Mouse (Mus musculus) gastrocnemius, postnatal 10 days (tissue): ENCODE data around the gene Lrtm2. TPM values are rescaled to one million over a fixed set of nuclear protein-coding genes. Genes with fewer than 3 reads are reported as not detected.
A peak's percentile ranks its signal among the peaks of the same experiment; 100 is the strongest.

ENCODE experiments used
- DNase-seq: peaks from one replicate; pipeline ENCODE4 v3.0.0; 2021; ENCODE audit warnings: mixed read lengths
- total RNA-seq, 2 experiments: library from RNA; stranded (reverse); gene quantifications; 2 replicates each; pipeline ENCODE4 v1.2.3; 2021

The Lrtm2 gene
- total RNA-seq, 2 experiments from 2014 or later, result 0.16 to 0.31 TPM

DNA sequence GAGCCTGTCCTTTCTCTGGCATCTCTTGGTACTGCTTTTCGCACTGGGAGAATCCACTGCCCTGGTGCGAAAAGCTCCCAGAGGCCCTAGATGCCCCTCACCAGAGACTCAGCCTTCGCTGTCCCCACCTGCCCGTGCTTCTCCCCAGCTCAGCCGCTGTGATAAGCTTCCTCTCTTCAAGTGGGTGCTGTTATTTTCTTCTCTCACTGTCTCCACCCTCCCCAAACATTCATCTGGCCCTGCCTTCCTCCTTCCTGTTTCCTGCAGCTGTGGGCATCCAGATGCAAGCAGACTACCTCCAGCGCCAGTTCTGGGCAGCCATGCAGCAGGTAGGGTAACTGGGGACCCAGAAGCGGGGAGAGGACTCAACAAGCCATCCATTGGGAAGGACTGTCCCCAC lies 5.6 kb upstream of the Lrtm2 start:
- DNase-seq, result no peak

DNA sequence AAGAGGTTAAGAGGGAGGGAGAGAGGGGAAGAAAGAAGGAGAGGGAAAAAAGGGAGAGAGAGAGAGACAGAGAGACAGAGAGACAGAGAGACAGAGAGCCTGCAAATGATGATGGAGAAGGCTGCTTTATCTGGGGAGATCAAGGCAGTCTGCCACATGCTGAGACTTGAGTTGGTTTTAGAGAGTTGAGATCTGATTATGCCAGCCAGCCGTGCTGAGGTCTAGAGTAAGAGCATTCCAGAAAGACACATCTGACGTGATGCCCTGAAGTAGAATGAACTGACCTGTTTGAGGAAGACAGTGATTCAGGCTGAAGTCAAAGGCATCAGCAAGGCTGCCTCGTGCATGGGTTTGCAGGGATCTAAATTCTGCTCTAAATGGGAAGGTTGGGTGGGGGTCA lies 3.3 kb upstream of the Lrtm2 start:
- no peak for DNase-seq

DNA sequence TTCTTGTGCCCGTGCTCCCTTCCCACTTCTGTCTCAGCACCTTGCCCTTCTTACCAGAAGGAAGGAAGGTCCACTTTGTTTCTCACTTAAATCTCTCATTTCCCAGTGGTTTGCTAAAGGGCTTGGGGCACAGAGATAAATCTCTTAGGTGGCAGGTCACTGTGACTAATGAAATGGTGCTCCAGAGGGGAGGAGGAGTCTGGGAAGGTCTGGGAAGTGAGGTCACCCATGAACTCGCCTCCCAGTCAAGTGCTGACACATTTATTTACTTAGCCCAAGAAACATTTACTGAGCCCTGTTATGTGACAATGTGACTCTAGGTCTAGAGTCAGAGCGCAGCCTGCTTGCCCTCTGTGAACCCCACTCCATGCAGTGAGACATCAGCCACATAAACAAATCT lies 2.6 kb upstream of the Lrtm2 start:
- no peak for DNase-seq

DNA sequence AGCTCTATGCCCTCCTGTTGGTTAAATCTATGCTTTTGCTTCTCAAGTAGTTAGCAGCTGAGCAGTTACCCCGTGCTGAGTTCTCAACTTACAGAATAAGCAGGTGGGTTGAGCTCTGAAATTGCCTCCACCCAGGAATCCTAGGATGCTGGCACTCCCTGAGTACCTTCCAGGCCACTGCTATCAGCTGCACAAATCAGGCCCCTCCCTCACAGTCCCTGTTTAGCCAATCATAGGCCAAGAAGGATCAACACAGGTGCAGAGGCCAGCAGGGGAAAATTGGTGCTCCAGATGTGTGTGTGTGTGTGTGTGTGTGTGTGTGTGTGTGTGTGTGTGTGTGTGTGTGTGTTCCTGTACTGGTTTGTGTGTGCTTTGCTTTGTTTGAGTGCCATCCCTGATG lies 1.5 kb upstream of the Lrtm2 start:
- no peak for DNase-seq

DNA sequence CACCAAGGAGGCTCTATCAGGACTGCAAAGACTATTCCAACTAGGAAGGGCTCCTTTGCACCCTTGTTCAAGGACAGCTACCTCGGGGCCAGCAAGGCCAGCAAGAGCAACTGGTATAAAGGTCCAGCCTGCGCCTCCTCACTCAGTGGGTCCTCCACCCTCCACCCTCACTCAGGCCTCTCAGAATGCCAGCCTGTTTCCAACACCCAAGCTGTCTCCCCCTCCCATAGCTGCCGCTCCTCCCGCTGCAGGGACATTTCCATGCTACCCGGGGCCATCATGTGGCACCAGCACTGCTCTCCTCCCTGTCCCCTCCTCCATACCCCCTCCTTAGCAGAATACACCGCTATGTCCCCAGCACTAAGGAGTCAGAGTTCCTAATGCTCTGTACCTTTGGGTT lies 630 bp downstream of the Lrtm2 start:
- no peak for DNase-seq

DNA sequence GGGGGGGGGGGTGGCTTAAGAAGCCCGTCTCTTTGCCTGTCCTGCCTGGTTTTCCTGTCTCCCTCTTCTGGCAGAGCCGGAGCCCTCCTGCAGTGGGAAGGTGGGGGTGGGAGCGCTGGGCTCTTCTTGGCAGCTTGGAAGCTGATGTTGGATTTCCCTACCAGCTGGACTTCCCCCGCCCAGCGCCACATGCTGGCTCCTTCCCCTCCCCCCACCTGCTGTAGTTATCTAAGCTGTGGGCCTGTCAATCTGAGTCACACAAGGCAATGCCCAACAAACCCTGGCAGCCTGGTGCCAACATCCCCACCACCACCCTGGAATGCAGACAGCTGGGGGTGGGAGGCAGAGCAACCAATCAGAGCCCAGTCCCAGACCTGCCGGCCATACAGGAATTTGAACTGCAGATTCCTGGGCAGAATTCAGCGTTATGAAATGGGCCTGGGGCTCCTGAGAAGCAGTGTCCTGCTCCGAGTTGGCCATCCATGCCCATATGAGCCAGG lies 1.3 kb downstream of the Lrtm2 start:
- DNase-seq, result peak; percentile 29

DNA sequence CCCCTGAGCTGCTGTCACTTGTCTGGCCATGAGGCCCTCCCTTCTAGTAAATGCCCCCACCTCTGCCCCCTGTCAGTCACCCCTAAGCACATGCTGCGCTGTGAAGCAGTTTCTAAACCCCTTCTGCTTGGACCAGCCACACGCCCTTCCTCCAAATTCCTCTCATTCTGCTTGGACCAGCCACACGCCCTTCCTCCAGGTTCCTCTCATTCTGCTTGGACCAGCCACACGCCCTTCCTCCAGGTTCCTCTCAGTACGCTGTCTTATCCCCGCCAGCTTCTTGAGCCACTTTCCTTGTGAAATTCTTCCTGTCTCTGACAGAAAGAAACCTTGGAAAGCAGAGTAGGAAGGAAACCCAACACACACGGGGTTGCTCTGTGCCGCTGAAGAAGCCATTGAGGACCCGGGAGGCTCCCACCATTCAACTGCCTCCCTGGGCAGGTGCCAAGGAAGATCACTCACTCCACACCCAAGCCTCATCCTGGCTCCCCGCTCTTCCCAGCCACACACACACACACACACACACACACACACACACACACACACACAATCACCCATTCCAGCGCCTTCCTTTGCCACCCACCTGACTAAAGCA lies 1.9 kb downstream of the Lrtm2 start:
- no peak for DNase-seq

DNA sequence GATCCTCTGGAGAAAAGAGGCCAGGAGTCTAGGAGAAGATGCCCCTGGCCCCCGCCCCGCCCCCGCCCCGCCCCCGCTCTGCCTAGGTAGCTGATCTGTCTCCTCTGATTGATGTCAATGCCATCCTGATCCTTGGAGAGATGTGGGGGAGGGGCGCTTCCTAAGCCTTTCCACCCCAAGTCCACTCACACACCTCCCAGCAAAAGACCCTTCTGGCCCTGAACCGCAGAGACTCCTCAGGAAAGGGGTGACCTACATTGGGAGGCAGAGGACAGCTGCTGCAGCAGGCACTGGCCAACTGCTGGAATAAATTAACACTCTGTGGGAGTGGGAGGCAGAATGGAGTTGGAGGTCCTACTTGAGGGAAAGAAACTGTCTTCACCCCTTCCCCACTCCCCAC lies 4.0 kb downstream of the Lrtm2 start:
- no peak for DNase-seq

DNA sequence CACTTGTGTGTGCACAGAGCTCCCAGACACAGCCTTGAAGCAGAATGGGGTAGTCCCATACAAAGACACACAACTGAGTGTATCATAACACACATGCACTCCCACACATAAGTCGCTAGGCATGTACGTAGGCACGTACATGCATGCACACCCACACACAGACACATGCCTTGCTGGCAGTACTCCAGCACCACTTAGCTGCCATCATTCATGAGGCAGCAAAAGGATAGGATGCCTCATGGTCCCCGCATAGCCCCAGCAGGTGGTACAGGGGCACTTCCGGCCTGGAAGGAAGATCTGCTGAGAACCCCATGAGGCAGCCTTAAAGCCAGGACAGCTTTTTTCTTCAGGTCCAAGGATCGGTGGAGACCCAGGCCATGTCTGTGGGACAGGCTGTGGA lies 4.6 kb downstream of the Lrtm2 start:
- DNase-seq, result no peak

DNA sequence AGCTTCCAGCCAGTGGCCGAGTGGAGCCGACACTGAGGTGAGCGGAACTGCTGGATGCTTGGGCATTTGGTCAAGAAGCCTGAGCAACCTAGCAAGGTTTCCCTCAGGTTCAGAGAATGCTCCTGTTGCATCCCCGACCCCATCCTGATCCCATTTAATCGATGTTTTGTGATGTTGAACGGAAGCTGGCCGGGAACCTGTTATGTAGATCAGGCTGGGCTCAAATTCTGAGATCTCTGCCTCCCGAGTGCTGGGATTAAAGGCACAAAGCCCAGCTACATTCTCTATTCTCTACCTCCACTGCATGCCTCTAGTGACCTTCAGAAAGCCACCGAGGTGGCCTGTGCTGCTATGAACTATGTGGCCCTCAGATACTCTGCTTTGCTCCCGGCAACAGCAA lies 5.8 kb downstream of the Lrtm2 start:
- DNase-seq, result no peak

DNA sequence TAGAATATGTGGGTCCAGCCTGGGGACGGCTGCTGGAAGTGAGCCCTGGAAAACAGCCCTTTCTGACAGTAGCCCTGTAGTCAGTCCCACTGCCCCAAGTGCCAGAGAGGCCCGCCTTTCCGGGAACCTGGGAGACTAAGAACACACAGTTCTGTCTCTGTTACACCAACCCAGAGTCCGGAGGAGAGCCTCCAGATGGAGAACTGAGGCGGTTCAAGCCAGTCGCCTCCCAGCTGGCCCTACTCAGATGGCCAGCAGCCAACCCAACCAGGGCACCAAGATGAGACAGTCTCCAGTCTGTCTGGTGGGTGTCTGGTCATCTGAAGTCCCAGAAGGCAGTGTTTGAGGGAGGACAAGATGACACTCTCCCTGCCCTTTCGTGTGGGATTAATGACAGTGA lies 8.8 kb downstream of the Lrtm2 start:
- no peak for DNase-seq

DNA sequence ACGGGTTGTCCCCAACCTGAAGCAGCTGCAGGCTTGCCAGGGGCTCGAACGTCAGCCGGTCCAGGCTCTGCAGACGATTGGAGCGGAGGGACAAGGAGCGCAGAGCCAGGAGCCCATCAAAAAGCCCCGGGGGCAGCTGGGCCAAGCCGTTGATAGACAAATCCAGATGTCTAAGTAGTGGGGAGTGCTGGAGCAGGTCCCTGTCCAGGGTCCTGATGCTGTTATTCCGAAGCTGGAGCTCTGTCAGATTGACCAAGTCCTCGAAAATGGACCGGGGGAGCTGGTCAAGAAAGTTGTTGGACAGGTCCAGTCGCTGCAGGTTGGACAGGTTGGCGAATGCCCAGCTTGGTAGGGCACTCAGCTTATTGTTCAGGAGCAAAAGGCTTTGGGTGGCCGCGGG lies 10.1 kb downstream of the Lrtm2 start:
- peak; percentile 50 for DNase-seq

DNA sequence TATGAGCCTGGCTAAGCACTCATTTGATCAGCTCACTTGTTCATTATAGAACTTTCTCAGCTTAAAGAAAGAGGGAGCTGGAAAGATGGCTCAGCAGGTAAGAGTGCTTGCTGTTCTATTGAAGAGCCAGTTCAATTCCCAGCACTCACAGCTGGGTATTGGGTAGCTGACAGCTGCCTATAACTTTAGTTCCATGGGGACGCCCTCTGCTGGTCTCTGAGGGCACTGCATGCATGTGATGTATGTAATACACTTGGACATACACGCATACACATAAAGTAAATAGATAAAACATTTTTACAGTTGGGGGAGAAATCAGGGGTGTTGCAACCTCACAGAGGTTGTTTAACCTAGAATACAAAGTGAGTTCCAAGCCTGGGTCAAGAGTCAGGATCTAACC lies 11.2 kb downstream of the Lrtm2 start:
- no peak for DNase-seq

DNA sequence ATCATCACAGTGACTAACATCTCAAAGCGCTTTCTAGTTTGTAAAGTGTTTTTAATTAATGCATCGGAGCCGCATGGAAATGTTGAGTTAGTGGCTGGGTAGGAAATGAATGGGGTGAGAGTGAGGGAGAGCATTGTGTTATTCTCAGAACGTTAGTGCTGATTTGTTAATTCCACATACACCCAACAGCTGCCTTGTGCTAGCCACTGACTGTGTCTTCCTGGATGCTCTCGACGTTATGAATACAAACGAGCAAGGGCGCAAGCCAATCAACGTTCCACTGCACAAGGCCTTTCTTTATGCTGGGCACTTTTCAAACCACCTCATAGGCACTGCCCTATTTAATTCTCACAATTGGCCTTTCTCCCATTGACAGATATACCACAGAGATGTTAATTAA lies 11.8 kb downstream of the Lrtm2 start:
- DNase-seq, result no peak

DNA sequence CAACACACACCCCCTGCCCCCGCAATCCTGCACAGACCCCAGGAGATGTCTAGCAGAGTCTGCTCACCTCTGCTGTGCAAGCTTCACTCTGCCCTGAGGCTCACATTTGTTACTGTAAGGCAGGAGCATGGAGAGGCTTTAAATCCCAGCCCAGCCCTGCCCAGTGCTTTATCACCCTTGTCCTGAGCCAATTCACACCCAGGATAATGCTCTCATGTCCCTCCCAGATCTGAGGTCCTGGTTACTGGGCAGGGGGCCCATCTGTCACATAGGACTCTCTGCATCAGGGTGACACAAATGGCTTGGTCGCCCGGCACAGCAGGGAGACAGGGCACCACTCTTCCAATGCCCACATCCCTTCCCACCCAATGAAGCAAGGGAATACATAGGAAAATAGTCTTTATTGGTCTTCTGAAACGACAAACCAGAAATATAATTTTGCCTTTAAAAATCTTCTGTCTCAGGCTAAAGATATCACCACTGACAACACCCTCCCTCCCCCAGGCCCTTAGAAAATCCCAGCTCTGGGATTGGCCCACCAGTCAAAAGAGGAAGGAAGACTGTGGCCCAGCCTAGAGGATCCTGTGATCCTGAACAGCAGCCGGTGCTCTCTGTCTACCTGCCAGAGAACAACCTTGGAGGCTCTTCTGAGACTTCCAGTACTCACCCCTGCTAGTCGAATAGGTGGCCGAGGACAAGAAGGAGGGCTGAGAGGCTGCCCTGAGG lies 15.7 kb downstream of the Lrtm2 start:
- no peak for DNase-seq

DNA sequence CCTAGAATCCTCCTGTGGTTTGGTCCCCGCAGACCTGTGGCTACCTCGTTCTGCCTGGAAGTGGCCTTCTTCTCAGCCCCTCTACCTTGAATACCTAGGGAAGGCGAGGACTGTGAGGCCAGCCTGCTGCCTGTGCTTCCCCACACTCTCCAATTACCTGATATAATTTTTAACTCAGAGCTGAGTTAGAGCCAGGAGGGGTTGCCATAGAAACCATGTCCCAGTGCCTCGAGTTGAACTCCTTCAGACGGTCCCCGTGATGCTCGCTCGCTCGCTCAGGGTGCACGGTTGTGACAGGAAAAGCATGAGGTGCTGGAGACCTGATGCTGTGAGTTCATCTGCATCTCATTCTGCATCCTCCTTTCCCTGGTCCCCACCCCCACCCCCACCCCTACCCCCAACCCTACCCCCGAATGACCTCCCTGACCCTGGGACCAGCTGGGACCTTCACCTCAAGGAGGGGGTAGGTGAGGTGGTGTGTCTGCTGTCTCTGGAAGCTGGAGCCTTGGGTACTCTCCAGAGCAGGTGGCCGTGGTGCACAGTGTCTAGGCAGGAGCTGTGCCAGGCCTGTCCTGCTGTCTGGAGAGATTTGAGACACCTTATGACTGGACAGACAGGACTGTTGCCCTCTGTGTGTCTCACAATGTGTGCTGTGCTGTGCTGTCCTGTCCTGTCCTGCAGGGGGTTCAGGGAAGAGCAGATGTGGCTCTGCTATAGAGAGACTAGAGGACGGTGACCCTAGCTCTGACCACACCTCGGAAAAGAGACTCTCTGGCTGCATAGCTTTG lies 16.8 kb downstream of the Lrtm2 start:
- DNase-seq, result no peak

DNA sequence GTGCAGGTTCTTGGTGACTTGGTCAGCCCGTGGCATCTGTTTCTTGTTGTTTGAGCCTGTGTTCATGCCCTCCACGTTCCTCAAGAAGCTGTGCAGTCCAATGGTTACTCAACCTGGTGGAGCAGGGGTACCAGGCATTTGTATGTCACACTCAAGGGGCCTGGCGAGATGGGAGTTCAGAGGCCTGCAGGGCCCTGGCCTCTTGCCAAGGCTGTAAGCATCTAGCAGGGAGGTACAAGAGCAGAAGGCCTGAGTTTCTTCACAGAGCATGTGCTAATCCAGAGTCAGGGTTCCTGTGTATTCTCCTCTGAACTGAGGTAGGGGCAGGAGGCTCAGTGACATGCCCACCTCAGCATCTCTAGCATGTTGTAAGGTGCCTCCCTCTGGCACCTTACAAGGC lies 17.5 kb downstream of the Lrtm2 start:
- DNase-seq, result no peak

DNA sequence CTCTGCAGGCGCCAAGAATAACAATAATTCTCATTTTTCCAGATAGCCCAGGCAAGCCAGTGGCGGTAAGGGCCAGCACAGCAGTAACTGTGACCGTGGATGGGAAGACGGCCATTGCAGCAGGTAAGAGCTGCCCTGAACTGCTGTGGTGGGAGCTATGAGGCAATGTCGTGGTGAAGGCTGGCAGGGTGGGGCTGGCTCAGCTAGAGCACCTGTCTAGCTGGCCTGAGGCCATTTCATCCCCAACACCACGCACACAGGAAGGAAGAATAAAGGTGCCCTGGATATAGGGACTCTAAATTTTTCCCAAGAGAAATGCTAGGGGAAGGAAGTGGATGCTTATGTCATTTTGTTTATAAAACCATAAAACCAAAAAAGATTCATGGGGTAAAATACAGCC lies 18.2 kb downstream of the Lrtm2 start:
- DNase-seq, result no peak

DNA sequence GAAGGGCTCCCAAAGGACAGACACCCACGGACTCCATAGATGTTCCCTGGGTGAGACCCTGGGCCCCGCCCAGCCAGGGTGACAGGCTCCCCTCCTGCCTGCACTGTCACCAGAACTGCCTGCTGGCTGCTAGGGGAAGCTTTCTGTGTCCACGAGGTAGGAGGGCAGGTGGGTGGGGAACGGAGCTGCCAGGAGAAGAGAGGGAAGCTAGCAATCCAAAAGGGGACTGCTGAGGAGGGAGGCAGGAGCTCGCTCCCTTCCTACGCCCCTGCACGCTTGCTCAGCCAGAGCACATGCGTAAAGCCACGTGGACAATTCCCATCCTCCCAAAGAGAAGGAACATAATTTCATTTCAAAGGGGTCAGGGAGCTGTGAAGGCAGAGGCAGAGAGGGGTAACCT lies 20.4 kb downstream of the Lrtm2 start:
- DNase-seq, result no peak

DNA sequence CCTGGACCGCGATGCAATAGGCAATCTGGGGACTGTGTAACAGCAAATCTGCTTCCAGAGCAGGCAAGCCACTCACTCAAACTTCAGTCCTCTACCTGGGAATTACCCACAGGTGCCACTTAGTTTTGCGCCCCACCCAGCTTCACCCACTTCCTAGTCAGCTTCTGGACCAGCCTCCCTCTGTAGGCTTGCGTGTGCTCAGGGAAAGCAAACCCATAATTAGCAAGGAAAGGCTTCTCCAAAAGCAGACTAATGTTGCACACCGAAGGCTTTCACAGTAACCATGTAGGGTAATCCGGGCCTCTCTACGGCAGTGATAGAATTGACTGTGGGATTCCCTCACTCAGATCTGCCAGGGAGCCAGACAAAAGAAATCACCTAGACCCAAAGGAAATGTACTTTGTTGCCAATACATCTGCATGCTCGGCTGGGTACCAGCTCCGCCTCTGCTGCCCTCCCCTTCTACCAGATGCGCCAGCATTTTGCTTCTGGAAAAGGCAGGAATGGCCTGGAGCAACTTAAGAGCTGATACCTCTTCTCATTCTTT lies 22.6 kb downstream of the Lrtm2 start:
- no peak for DNase-seq

DNA sequence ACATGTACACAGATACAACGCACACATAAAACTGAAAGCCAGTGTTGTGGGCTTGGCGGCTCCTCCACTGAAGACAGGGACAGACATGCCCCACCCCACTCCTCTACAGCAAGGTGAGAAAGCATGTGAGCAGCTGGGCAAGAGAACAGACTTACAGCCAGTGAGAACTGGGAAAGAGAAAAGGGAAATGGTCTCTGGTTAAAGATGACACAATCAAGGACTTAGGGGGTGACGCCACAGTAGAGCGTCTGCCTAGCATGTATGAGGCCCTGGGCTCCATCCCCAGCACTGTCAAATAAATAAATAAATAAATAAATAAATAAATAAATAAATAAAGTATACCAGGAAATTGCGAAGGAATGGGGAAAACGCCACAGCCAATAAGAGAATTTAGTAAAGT lies 27.2 kb downstream of the Lrtm2 start:
- DNase-seq, result no peak

DNA sequence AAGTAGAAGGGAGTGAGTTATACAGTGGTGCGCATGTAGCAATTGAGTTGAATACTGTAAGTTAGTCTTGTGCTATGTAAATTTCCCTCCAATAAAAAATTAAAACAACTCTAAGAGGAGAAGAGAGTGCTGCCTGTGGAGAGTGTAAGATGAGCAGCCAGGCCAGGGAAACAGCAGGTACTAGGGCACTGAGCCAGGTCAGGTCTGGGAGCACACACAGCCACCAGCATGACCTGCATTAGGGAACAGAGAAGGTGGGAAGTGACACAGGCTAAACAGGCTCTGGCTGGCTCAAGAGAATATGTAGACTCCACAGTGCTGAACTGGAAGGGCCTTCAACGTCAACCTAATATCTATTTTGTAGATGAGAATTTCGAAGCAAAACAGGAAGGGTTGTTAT lies 29.3 kb downstream of the Lrtm2 start:
- DNase-seq, result no peak

DNA sequence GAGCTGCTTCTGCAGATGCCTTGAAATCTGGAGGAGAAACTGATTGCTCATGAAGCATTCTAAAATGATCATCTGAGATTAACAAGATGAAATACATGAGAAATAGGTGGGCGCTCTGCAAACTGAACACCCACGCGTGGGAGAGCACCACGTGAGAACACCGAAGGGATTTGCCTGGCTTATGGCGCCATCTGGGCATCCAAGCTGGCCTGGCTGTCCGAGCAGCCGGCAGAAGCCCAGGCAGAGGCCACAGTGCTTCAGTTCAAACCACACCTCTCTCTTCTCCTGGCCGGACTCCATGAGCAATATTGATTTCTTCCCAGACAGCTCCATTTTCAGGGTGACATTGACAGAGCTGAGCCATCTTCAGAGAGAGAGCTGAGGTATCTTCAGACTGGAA lies 49.8 kb downstream of the Lrtm2 start:
- no peak for DNase-seq
